Mouse (Mus musculus): ENCODE measurements around the gene Lrp2.

The Lrp2 gene

DNA sequence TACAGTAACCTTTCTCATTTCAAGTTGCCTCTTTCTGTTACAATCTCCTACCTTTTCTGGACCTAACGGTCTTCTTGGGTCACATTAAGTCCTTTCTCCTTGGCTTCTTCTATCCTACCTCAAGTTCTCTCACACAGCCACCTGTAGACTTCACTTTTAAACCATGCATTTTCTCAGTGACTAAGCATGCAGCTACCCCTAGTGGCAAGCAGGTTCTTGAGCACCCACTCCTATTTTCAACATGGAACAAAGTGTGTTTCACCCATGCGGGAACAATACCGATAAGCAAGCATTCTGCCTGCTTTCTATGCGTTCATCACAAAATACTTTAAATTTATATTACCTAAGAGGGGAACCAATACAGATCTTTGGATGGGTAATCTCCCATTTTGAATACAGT lies 92.7 kb downstream of the Lrp2 start:
- no peak for DNase-seq

DNA sequence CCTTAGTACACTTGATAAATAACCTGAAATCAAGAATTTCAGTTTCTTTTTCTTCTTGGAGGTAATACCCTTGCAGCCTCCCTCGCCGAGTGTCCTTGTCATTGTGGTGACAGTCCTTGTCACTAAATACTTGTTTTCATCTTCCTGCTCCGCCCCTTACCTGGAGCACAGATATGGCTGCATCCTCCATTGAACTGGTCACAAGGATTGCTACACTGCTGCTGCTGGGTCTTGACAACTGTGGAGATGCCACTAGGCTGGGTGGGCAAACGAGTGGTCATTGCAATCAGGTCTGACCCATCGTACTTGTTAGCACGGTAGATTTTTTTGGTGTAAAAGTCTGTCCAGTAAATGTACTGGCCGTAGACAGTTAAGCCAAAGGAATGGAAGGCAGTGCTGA lies 104.9 kb downstream of the Lrp2 start:
- DNase-seq = no peak

DNA sequence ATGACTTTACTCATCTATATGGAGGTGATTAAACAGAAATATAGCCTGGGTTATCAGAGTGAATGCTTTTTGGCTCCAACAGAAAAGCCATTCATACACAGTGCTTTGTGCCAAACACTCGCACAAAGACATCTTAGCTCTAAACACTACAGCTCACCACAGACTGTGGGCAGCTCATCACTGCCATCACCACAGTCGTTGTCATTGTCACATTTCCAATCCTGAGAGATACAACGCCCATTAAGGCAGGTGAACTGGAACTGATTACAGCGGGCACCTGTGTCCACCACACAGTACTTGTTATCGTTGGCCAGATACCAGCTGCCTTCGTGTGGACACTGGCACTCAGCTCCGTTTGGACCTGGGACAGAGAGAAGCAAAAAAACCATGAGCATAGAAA lies 106.0 kb downstream of the Lrp2 start:
- DNase-seq = no peak

DNA sequence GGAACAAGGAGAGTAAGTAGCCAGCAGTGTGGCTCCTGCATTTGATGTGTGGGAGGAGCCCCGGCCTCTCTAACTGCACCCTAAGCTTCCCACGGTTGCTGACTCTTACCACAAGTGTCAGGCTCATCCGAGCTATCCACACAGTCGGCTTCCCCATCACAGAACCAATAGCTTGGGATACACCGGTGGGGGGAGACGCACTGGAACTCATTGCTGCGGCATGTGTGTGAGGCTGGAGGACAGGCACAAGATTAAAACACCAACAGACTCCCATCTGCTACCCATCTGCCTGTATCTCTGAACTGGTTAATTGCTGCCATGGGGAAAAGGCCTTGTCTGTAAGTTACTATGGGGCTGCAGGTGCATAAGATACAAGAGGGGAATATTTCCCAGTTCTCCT lies 109.0 kb downstream of the Lrp2 start:
- no peak for DNase-seq

DNA sequence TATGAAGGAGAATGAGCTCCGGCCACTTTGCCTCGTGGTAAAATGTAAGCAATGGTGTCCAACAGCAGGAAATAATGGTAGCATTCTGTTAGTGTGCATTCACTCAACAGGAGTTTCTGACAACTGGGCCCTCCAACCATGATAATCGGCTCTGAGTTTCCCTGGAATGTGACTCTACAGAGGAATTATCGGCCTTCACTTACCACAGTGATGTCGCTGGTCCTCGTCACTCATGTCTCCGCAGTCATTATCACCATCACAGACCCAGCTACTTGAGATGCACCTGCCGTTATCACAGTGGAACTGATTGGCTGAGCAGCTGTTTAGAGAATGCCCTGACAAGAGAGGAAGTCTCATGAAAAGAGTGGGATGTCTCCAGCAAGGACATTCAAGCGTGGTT lies 110.7 kb downstream of the Lrp2 start:
- DNase-seq = no peak

DNA sequence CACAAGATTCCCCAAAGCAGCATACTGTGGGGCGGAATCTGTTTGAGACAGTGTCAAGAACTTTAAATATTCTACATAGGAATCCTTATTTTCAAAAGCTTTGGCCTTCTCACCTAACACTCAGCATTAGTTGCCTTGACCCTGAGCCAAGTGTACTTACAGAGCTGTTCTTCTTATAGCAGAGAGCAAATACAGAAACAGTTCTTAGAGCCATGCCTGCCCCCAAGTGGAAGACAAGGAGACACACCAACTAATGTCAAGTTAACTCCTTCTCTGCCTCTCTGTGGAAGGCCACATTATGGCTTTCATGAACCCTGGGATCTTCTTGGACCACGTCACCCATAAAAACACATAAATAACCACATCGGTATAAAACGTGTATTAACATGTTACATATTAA lies 114.0 kb downstream of the Lrp2 start:
- no peak for DNase-seq

DNA sequence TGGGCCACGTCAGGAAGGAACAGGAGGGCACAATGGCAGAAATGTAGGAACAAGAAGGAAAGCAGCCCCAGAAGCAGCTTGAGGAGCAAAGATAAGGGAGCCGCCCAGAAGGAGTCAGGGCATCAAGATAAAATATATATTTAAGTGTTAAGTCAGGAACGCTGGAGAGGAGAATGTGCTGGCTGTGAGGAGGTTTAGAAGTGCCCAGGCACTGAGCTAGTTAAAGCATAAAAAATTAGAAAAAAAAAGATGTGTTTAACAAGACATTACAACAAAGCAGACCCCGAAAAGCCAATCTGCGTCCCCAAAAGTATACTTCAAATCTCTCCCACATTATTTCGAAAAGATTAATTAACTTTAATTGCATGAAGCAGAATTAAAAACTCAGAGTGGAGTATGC lies 122.3 kb downstream of the Lrp2 start:
- DNase-seq = no peak

DNA sequence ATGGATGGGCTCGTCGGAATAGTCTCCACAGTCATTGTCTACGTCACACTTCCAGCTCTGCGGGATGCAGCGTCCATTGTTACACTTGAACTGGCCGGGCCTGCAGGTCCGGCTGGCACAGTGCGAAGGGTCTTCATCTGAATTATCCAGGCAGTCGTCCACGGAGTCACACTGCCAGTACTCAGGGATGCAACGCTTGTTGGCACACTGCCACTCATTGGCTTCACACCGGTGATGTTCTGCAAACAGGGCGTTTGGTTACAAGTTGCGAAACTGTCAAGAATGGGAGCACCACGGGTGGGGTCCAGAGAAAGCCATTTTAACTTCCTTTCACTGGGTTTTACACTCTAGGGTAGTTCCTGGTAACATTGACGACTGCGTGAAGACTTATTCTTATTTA lies 126.4 kb downstream of the Lrp2 start:
- DNase-seq = no peak

DNA sequence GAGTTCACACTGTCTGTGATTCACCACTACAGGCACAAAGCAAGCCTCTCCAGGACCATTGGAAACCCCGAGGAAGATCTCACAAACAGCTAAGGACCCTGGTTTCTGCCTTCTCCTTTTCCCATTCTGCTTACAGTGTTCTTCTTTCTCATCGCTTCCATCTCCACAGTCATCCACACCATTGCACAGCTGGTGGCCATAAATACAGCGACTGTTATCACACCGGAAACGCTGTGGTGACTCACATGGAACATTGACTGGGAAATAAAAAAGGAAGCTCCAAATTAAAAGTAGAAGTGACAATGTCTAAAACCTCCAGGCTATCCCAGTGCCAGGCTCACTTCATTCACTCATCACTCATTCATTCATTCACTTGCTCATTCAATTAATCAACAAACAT lies 134.7 kb downstream of the Lrp2 start:
- DNase-seq = no peak

DNA sequence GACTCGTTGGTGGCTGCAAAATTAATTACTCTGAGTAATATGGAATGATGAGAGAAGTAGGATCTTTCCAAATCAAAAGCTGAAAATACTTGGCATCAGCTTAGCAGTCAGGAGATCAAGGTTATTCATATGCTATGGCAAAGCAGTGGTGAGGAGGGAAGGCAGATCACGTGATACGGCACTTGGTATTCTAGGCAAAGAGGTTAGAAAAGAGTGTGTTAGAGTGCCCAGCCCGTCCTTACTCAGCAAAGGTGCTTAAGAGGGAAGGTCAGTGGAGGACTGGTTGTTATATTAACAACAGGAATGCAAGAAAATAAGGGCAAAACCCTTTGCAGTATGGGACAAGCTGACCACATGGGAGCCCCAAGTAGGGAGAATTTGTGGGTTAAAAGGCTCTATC lies 137.3 kb downstream of the Lrp2 start:
- no peak for DNase-seq

DNA sequence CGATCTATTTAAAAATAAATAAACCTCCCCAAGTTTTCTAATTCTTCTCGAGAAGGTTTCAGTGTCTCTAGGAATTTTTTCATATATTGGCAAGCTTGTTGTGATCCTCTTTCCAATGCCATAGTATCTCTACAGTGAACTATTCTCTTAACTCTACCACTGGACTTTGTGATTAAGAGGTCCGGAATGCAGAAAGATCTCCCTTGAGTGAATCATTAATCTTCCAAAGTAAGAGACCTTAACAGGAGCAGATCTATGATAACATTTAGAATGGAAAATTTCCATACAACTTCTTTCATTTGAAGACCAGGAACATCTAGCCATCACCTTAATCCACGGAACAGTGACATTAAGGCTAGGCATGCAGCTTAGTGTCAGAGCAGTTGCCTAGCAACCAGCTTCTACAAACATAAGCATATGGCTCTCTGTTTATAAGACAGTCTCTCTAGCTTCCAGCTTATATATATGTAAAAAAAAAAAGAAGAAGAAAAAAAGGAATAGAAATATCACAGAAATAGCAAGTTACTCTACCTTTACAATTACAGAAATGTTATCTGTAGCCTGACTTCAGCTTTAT lies 139.9 kb downstream of the Lrp2 start:
- DNase-seq = no peak

DNA sequence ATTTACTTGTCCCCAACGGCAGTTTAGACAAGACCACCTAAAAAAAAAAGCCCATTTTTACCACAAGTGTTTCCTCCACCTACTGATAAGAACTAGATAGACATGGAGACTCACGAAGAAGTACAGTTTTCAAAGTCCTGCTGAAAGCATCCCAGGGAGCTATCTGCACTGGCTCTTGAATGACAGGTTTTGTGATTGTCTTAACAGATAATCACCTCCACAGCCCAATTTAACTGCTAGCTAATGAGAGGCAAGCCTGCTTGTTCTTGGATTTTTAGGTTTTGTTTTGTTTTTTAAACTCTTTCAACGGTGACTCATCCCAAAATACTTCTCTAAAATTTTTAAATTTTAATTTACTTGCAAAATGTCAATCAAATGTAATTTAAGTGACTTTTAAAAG lies 144.2 kb downstream of the Lrp2 start:
- no peak for DNase-seq

DNA sequence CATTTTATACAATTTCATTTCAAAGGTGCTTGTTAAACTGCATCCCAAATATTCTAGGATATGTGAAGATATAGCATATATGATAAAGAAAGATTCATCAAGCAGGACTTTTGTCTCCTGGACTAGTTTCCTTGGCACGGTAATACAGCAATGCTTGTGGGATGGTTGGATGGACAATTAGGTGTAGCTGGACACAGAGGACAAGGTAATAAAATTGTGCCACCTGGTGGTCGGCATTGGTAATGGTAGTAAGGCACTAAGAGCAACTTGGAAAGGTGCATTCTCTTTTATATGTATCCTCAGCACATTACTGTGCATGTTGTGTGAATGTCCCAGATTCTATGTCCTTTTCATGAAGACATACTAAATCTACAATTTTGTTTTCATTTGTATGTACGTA lies 157.7 kb downstream of the Lrp2 start:
- DNase-seq = peak; percentile 45

DNA sequence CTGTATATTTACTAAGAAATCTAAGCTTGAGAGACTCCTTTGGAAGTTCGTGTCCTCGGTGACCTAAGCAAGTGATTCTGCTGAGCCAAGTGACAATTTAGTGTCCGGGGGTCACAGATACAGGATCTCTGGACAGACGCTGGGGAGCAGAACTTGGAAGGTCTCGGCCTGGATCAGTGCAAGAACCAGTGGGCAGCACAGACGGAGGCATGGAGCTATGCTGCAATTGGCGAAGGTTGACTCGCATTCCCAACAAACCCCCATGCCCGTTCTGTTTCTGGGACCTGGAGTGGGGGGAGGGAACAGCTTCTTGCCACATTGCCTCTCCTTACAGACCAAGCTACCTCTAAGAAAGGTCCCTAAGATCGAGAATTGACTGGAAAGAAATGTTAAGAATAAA lies 158.7 kb downstream of the Lrp2 start:
- no peak for DNase-seq

DNA sequence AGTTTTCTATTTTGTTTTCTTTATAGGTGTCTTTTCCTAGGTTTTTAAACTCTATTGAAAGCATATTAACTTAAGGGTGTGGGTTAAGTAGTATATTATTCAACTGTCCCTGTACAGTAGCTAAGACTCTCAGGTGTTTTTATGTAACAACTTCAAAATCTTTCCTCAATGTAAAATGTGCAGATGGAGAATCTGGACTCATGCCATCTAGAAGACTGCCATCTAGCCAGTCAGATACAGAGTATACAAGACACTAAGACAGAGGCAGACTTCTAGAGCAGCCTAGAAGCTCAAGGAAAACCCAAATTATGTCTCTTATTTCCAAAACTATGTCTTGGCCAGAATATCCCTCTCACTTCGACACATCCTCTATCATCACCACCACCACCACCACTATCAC lies 159.8 kb downstream of the Lrp2 start:
- no peak for DNase-seq

DNA sequence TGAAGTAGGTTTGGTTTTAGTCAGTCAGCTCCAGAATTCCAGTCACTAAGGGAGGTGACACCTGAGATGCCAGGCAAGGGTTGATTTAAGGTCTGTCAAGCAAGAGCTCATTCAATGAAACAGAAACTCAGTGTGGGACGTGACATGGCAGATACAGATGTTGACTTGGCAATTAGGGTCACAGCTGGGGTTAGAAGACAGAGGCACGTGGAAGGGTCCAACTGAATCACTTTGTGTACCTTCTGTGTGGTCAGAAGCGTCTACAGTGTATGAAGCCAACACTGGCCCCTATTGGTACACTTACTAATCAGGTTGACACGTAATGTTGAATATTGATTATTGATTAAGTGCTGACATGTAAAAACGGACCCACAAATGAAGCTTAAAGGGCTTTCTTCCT lies 161.0 kb downstream of the Lrp2 start:
- no peak for DNase-seq

DNA sequence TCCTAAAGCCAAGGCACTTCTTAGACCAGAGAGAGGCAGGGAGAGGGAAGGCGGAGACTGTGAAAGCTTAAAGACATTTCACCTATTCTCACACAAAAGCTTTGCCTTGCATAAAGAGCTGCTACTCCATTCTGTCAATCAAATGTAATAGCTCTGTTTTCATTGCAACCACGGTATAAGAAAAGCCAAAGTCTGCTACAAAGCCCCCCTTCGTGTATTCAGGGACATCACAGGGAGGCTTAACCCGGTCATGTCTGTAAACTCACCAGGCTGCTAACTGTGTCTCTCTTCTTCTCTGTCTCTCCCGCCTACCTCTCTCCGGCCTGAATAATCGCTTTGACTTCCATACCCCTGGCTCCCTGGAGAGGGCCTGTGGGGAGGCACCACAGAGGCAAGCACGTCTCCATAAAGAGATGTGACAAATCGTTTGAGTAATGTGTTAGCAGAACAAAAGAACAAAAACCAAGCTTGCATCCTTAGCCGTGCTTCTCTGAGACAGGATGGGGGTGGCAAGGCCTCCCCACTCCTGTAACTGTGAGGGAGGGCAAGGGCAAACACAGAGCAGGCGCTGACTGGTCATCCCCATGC lies 167.5 kb downstream of the Lrp2 start:
- DNase-seq = no peak

DNA sequence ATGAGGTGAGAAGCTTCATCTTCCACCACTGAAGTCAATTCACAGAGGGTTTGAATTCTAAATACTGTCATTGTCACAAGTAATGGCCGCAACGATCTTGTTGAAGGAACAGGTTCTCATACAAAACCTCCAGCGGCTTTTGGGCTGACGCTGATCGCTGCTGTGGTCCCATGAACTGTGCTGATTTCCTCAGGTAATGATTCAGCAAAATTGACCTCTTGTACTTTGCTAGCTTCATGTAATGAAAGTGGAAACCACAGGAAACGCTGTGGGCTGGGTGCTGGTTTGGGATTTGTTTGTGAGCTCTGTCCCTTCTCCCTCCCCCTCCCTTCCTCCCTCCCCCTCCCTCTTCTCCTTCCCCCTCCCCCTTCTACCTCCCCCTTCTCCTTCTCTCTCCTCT lies 170.8 kb downstream of the Lrp2 start:
- no peak for DNase-seq

DNA sequence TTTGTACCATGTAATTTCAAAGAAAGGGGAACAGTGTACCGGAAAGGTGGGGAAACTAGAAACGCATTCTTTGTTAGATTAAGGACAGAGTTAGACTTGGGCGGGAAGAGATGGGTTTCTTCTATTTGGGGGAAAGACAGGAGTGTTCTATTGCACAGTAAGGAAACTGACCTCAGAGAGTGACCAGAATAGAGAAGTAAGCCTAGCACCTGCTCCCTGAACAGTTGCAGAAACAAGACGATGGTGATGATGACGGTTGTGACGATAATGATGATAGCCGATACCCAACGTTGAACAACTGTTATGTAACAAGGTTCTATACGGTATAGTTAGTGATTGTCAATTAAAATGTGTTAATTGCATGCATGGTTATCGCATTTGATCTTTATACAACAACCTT lies 171.3 kb downstream of the Lrp2 start:
- DNase-seq = no peak

DNA sequence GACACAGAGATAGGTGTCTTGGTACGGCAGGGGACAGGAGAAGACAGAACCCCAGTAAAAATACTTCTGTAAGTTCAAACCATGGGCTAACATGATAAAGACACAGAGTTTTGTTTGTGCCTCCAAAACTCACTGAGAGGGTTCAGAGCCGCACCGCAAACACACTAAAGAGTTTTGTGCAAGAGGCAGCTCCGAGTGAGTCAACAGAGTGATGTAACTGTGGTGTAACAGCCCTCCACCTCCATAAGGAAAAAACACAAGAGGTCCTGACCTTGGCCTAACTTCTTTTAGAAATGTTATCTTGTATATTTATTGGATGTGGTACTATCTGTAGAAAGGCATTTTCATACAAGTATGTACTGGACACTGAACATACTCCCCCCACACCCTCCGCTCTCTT lies 180.2 kb downstream of the Lrp2 start:
- no peak for DNase-seq

DNA sequence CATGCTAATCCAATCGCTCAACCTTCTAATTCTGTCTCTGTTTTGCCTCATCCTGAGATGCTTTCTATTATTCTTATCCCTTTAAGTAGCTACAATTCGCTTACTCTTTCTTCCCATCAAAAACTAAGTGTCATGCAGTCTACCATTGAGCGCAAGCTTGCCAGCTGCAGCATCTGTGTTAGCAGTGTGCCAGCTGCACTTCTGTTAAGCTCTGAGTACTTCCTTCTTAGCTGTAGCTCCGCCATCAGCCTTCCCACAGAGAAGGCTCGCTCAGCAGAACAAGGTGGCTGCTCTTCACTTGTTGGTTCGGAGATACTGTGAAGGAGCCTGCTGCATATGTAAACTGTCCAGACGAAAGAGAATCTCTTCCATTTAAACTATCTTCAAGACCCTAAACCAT lies 183.6 kb downstream of the Lrp2 start:
- DNase-seq = no peak

DNA sequence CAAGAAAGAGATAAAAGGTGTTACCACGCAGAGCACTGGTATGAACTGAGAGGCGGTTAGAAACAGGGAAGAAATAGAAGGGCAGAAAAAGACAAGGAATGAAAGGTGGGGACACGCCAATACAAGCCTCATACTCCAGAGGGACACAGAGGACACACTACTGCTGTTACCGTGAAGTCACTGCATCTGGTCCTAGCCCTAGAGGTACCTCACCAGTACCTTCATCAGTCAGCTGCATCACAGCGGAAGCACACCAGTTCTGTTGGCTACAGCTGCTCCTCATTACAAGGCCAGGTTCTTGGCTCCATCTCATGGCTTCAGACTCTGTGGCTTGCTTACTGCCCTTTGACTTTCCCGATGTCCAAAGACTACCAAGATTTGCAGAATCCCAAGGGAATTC lies 184.0 kb downstream of the Lrp2 start:
- no peak for DNase-seq

DNA sequence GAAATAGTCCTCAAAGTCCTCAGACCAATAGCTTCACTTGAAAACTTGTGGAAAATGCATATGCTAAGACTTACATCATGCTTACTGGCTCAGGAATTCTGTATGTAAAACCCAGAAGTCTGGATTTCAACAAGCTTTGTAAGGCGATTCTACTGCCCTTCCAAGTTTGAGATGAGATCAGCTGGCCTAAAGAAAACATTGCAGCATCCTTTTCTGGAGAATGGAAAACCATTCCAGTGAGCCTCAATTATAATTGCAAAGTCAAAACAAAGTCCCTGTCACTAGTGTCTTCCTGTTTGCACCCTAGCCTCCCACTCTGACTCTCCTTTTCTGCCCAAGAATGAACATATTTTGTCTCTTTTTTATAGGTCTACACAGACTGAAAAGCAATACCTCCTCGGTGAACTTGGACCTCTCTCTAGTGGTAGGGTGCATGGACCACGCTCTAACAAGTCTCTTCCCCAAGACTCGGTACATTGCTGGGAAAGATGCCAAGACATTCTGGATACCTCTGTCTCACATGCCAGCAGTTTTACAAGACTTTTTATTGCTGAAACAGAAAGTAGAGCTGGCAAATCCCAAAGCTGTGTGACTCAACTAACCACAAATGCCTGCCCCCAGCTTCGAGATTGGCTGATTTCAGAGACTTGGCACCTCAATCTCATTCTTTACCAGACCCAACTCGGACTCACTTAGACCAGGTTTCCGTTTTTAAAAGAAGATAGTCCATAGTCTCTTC lies 184.8 kb downstream of the Lrp2 start:
- DNase-seq = no peak

DNA sequence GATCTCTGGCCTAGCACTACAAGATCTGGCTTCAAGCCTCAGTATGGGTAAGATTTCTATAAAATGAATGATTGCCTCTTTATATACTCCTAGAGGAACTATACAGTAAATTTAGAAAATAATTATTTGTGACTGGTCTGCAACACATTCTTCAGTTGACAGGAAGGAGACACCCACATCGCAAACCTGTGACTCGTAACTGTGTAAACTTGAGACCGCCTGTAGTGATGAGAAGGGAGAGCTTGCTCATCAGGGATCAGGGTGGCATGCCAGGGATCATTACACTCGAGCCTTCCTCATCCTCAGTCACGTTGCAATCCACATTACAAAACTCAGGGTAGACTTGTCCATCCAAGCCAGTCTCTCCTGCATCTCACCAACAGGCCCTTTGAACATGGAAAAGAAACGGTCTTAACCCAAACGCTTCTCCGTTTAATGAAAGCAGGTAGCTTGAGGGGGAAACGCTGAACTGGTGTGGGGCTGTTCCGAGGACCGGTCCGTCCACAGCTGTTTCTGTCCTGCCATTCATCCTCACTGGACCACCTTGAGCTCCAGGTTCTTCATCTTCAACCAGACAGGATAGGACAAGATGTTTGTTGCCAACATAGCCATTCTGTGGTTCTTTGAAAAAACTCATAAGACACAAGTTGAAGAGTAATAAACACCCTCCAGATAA lies 189.0 kb downstream of the Lrp2 start:
- DNase-seq = no peak
